Mouse (Mus musculus) embryonic facial prominence, embryonic 15.5 days (tissue): ENCODE measurements around the gene Crybb3. TPM values are rescaled to one million over a fixed set of nuclear protein-coding genes. Genes with fewer than 3 reads are reported as not detected.
A peak's percentile ranks its signal among the peaks of the same experiment; 100 is the strongest.

Experiments used
- ATAC-seq: fragments of 200-750 bp; cut with Nextera tagmentation; 2 replicates; pipeline ENCODE4 v1.8.0; 2017; ENCODE audit warnings: low read depth, moderate TSS enrichment; ENCODE audit not compliant: insufficient number of reproducible peaks, low FRiP score, low TSS enrichment
- H3K27ac ChIP-seq: fragments of 300-500 bp; sonication (generic); replicated peaks from 2 replicates; pipeline ENCODE4 v1.5.1; 2015; ENCODE audit warnings: mild to moderate bottlenecking, inconsistent platforms
- H3K27me3 ChIP-seq: fragments of 300-500 bp; sonication (generic); 2 replicates; pipeline ENCODE4 v1.6.1; 2015; ENCODE audit warnings: inconsistent platforms
- H3K36me3 ChIP-seq: fragments of 300-500 bp; sonication (generic); 2 replicates; pipeline ENCODE4 v1.6.1; 2015; ENCODE audit warnings: mild to moderate bottlenecking, inconsistent platforms
- H3K4me1 ChIP-seq: fragments of 300-500 bp; sonication (generic); 2 replicates; pipeline ENCODE4 v1.6.1; 2015; ENCODE audit warnings: inconsistent platforms
- H3K4me2 ChIP-seq: fragments of 300-500 bp; sonication (generic); replicated peaks from 2 replicates; pipeline ENCODE4 v1.6.1; 2015; ENCODE audit warnings: mild to moderate bottlenecking, inconsistent platforms
- H3K4me3 ChIP-seq: fragments of 300-500 bp; sonication (generic); replicated peaks from 2 replicates; pipeline ENCODE4 v1.5.1; 2015; ENCODE audit warnings: mild to moderate bottlenecking, inconsistent platforms
- H3K9ac ChIP-seq: fragments of 300-500 bp; sonication (generic); 2 replicates; pipeline ENCODE4 v1.6.1; 2015; ENCODE audit warnings: inconsistent platforms
- H3K9me3 ChIP-seq: fragments of 300-500 bp; sonication (generic); replicated peaks from 2 replicates; pipeline ENCODE4 v1.6.1; 2016; ENCODE audit warnings: inconsistent platforms
- WGBS: fragments of 180-500 bp; shearing (Covaris S2); methylation state at CpG from one replicate; pipeline ENCODE4 v1.1.7; 2015; 5-methylcytosine and 5-hydroxymethylcytosine counted together
- polyA plus RNA-seq: library from polyadenylated mRNA; unstranded; fragments of >200 nt; fragmentation: Nextera tagmentation; extraction: Ambion mirVana; gene quantifications from 2 replicates; pipeline ENCODE4 v1.2.1, GENCODE M21; 2015

Crybb3 gene
- polyA plus RNA-seq, 1 experiment from 2014 or later, result 5.4 TPM

GRCm38 (mm10) chr5:113045511-113046273 is 35.7 kb downstream of the Crybb3 start:
- Histone ChIP-seq H3K4me1 (peaks cover 6% of the 10 kb centered on the region; the same call in 1 of the 2 replicates), H3K4me2 (no peak overlapping the region), H3K9me3 (no peaks in the 10 kb centered on the region), H3K9ac (no peak overlapping the region), H3K4me3 (no peak overlapping the region), H3K27ac (no peak overlapping the region), H3K36me3 (no peaks in the 10 kb centered on the region), H3K27me3 (no peaks in the 10 kb centered on the region)
- peak; percentile 49; the same call in 1 of the 2 replicates for ATAC-seq
- 79% methylated on average over 10 of the region's 10 CpGs for WGBS

DNA sequence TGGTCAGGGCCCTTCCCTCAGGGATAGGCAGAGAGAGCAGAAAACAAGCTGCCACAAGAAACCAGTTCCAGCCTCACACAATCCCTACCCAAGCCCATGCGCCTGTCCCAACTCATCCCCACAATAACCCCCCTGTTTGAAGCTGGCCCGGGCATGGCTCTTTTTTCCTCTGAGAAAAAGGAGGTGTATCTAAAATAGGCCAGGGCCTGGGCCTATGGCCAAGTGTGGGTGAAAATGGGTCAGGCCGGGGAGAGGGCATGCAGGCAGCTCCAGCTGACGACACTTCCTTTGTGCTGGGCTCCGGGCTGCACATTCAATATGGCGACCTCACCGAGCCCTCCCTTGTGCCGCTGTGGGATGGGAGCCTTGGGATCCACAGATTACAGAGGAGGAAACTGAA is 37.9 kb downstream of the Crybb3 start:
- Histone ChIP-seq H3K4me3 (no peak overlapping the region), H3K9me3 (no peaks in the 10 kb centered on the region), H3K4me2 (no peak overlapping the region), H3K27ac (no peak overlapping the region), H3K36me3 (no peaks in the 10 kb centered on the region), H3K9ac (no peak overlapping the region), H3K27me3 (no peaks in the 10 kb centered on the region), H3K4me1 (peaks cover 6% of the 10 kb centered on the region; the same call in 1 of the 2 replicates)
- no peak for ATAC-seq
- WGBS, result 74% methylated on average over 8 of the region's 8 CpGs

GRCm38 (mm10) chr5:113041567-113042071 is 39.8 kb downstream of the Crybb3 start:
- H3K36me3 ChIP-seq, result no peaks in the 10 kb centered on the region
- H3K4me2 ChIP-seq, result no peak overlapping the region
- H3K4me3 ChIP-seq, result no peak overlapping the region
- WGBS, result 17% methylated on average over 5 of the region's 5 CpGs
- no peak overlapping the region for H3K9ac ChIP-seq
- peaks cover 6% of the 10 kb centered on the region; the same call in 1 of the 2 replicates for H3K4me1 ChIP-seq
- peak; percentile 46; the same call in 1 of the 2 replicates for ATAC-seq
- H3K27ac ChIP-seq, result no peak overlapping the region
- no peaks in the 10 kb centered on the region for H3K9me3 ChIP-seq
- H3K27me3 ChIP-seq, result no peaks in the 10 kb centered on the region

DNA sequence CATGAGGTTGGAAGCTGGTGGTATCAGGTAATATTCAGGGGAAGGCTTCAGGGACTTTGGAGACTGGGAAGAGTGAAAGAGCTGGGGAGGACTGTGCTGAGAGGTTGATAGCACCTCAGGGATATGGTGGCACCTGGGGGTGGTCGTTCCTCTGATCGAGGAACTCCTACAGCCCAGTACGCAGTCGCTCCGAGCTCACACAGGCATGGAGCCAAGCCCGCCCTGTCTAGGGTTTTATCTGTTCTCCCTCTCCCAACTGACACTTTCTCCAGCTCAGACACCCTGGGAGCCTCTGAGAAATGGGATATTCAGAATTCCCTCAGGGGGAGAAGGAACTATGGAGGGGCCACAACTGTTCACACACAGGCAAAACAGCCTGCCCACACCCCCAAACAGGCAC is 40.6 kb downstream of the Crybb3 start:
- ATAC-seq, result no peak
- Histone ChIP-seq H3K27me3 (no peaks in the 10 kb centered on the region), H3K36me3 (no peaks in the 10 kb centered on the region), H3K4me3 (no peak overlapping the region), H3K4me2 (no peak overlapping the region), H3K4me1 (peaks cover 13% of the 10 kb centered on the region), H3K9me3 (no peaks in the 10 kb centered on the region), H3K9ac (no peak overlapping the region), H3K27ac (no peak overlapping the region; the same call in 1 of the 2 replicates)
- WGBS, result 70% methylated on average over 6 of the region's 6 CpGs

GRCm38 (mm10) chr5:113038601-113039000 is 42.8 kb downstream of the Crybb3 start:
- Histone ChIP-seq H3K36me3 (no peaks in the 10 kb centered on the region), H3K4me3 (no peak overlapping the region), H3K27me3 (no peaks in the 10 kb centered on the region), H3K4me1 (peaks cover 28% of the 10 kb centered on the region), H3K9me3 (no peaks in the 10 kb centered on the region), H3K27ac (no peak overlapping the region), H3K4me2 (no peak overlapping the region), H3K9ac (no peak overlapping the region)
- WGBS, result 79% methylated on average over 6 of the region's 6 CpGs
- ATAC-seq, result no peak

DNA sequence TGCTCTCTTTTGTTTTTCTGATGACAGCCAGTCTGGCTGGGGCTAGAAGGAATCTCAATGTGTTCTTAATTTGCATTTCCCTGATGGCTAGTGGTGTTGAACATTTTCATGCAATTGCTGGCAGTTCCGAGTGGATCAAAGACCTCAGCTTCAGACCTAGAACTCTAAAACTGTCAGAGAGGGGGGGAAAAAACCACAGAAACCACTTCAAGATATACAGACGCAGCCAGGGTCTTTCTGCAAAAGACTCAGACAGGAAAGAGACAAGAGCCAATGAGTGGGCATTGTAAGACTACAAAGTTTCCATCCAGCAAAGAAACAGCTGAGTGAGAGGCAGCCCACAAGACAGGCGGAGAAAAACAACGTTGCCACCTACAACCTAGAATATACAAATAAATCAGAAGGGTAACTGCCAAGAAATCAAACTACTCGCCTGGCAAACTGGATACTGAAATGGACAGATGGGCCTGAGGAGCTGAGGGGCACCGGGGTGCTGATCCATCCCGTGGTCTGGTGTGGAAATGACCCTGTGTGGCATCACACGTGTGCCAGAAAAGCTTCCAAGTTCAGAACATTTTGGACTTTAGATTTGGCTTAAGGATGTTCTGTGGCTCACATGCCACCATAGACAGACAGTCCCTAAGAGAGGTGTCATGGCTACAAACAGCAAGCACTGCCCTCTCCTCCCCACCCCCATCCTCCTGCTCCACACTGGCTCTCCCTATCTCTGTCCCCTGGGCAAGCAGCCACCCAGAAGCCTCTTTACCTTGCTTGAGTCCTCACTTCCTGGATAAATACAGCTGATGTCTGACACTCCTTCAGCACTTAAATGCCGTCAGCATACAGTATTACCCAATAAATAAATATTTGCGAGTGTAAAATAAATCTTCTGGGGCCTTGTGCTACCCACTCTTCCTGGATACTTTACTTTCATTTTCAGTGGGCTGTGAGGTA is 46.0 kb downstream of the Crybb3 start:
- 33% methylated on average over 10 of the region's 10 CpGs for WGBS
- H3K27ac ChIP-seq, result peak overlapping the region; percentile 29
- no peak for ATAC-seq

GRCm38 (mm10) chr5:113031201-113031754 is 50.1 kb downstream of the Crybb3 start:
- 48% methylated on average over 15 of the region's 15 CpGs for WGBS
- no peaks in the 10 kb centered on the region for H3K9me3 ChIP-seq
- no peak for ATAC-seq
- no peak overlapping the region for H3K27ac ChIP-seq
- H3K36me3 ChIP-seq, result no peaks in the 10 kb centered on the region
- no peaks in the 10 kb centered on the region; the same call in 1 of the 2 replicates for H3K27me3 ChIP-seq
- peaks cover 19% of the 10 kb centered on the region for H3K4me1 ChIP-seq
- no peak overlapping the region for H3K4me3 ChIP-seq
- no peak overlapping the region for H3K4me2 ChIP-seq
- H3K9ac ChIP-seq, result no peak overlapping the region

More for the DNA sequence above, 46.0 kb downstream of the Crybb3 start:
- H3K27me3 ChIP-seq, result no peaks in the 10 kb centered on the region; the same call in 1 of the 2 replicates
- no peak overlapping the region for H3K9ac ChIP-seq
- H3K9me3 ChIP-seq, result no peaks in the 10 kb centered on the region
- H3K4me2 ChIP-seq, result no peak overlapping the region
- H3K36me3 ChIP-seq, result no peaks in the 10 kb centered on the region
- no peak overlapping the region for H3K4me3 ChIP-seq
- peaks cover 22% of the 10 kb centered on the region for H3K4me1 ChIP-seq

GRCm38 (mm10) chr5:113030082-113030481 is 51.3 kb downstream of the Crybb3 start:
- no peaks in the 10 kb centered on the region for H3K9me3 ChIP-seq
- H3K4me2 ChIP-seq, result no peak overlapping the region
- no peak for ATAC-seq
- no peak overlapping the region for H3K27ac ChIP-seq
- H3K9ac ChIP-seq, result no peak overlapping the region
- no peak overlapping the region for H3K4me3 ChIP-seq
- H3K36me3 ChIP-seq, result no peaks in the 10 kb centered on the region
- H3K27me3 ChIP-seq, result no peaks in the 10 kb centered on the region; the same call in 1 of the 2 replicates
- WGBS, result 63% methylated on average over 3 of the region's 3 CpGs
- H3K4me1 ChIP-seq, result peaks cover 8% of the 10 kb centered on the region; the same call in 1 of the 2 replicates

DNA sequence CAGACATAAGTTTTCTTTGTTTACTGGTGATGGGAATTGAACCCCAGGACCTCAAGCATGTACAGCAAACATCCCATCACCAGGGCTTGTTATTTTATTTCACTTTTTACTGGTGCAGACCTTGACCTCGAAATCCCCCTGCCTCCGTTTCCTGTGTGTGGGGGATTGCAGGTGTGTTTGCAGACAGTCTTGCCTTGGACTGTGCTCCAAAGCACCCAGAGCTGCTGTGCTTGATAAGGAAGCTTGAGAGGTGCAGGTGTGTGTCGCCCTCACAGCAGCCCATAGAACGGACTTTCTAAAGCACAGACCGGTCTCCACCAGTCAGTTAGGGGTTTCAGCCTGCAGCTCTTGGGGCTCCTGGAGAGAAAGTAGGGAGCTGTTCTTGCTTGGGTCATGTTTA is 54.7 kb downstream of the Crybb3 start:
- no peaks in the 10 kb centered on the region for H3K9me3 ChIP-seq
- no peak for ATAC-seq
- H3K36me3 ChIP-seq, result no peaks in the 10 kb centered on the region
- H3K4me1 ChIP-seq, result peaks cover 10% of the 10 kb centered on the region
- 76% methylated on average over 5 of the region's 5 CpGs for WGBS
- no peaks in the 10 kb centered on the region for H3K27me3 ChIP-seq
- H3K27ac ChIP-seq, result no peak overlapping the region
- H3K4me3 ChIP-seq, result no peak overlapping the region
- H3K9ac ChIP-seq, result no peak overlapping the region
- no peak overlapping the region for H3K4me2 ChIP-seq
